Mouse (Mus musculus): ENCODE data around the gene Bdnf. TPM values are rescaled to one million over a fixed set of nuclear protein-coding genes. Genes with fewer than 3 reads are reported as not detected.

Gene Bdnf
- total RNA-seq, 2 experiments from 2014 or later = 29.6 to 31.2 TPM

DNA sequence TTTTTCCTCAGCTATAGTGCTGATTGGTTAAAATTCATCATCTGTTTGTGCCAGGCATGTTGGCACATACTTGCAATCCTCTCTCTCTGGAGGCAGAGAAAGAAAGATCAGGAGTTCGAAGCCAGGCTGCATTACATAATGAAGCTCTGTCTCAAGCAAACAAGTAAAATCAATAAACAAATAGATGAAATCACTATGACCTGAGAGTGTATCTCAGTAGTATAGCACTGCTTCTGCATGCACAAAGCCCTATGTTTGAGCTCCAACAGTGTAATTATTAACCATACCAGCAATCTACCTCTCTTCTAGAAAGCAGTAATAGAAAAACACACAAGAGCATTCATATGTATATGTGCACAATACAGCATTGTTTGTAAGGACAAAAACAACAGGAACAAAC is 76.0 kb downstream of the Bdnf start:
- DNase-seq (ENCODE audit: low spot score in 2 of 2) = no peak
- no peak for TF ChIP-seq CTCF (conservative IDR thresholded peaks at IDR 0.05)
- Histone ChIP-seq H3K27ac (no peak overlapping the region), H3K4me3 (no peak overlapping the region)

DNA sequence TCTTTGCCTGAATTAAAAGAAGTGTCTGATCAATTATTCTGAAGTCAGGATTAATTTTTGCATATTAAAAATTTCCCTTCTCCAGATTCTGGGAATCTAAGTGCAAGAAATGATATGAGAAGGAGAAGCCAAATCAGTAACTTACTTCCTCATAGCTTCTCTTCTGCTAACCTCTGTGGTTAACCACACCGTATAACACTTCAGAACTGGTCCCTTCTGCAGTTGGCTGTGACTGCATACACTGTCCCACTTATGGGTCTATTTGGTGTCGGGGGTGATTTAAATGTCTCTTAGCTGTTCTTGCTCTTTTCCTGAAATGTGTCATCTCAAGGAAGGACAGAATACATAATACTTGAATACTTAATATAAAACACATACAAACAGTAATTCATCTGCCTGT is 81.8 kb downstream of the Bdnf start:
- Histone ChIP-seq H3K4me3 (no peak overlapping the region), H3K27ac (peak overlapping the region; percentile 82)
- no peak for DNase-seq (ENCODE audit: low spot score in 2 of 2)
- no peak for TF ChIP-seq CTCF (conservative IDR thresholded peaks at IDR 0.05)

DNA sequence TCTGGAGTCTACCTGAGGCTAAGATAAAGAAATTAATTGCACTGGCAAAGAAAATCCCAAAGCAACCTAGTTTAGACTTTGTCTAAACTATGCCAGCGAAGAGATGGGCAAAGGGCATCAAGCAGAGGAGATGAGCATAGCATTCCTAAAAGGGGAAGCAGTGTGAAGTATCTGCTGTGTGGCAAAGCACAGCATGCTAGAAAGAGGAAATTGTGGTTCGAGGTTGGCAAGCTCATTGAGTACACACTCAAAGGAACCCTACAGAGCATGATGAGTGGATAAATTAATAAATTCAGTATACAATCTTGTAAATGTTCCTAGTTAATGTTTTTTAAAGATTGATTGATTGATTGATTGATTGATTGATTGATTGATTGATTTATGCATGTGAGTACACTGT is 92.3 kb downstream of the Bdnf start:
- Histone ChIP-seq H3K27ac (no peak overlapping the region), H3K4me3 (no peak overlapping the region)
- DNase-seq (ENCODE audit: low spot score in 2 of 2) = no peak
- TF ChIP-seq CTCF (conservative IDR thresholded peaks at IDR 0.05) = no peak

DNA sequence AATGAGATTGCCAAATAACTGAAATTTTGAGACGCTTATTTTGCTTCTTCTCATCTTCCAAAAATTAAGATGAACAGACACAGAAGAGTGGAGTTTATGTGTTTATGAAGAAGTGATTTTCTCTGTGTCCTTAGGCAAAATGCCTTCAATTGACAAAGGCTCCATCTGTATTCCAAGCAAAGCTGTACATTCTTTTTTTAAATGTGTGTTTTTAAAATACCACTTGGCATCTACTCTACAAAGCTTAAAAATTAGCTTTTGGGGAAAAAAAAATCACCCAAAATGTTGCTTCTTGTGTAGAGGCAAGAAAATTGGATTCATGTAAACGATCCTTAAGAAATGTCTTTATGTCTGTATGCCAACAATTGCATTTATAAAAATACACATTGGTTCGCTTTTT is 94.3 kb downstream of the Bdnf start:
- DNase-seq (ENCODE audit: low spot score in 2 of 2) = peak in 1 of 2 experiments; percentile 21
- TF ChIP-seq CTCF (conservative IDR thresholded peaks at IDR 0.05) = no peak
- peak overlapping the region; percentile 43 for H3K27ac ChIP-seq
- H3K4me3 ChIP-seq = no peak overlapping the region

DNA sequence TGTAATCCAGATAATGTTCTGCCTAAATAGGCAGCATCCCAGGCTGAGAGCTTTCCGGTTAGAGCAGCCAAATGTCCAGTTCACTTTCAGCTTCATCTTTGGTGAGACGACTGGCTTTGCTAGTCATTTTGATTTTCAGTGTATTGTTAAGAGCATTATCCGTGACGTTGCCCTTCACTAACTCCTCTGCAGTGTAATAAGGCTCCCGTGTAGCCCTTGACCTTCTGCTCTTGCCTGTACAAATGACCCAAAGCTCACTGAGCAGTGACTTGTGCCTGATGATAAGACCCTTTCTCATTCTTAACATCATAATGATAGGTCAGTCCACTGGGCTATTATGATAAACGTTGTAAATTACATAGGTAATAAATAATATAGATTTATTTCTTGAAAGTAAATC is 101.9 kb downstream of the Bdnf start:
- H3K27ac ChIP-seq = no peak overlapping the region
- TF ChIP-seq CTCF (conservative IDR thresholded peaks at IDR 0.05) = no peak
- DNase-seq (ENCODE audit: low spot score in 2 of 2) = no peak
- no peak overlapping the region for H3K4me3 ChIP-seq

Other genes with a start within 250 kb of the Bdnf start
- 100 to 1,000 TPM; 124 to 126 TPM for gene Lin7c, start 216.2 kb downstream of the Bdnf start, total RNA-seq (2021)
- 10 to 100 TPM; 28.4 to 29.6 TPM for gene Lgr4, start 242.9 kb downstream of the Bdnf start, total RNA-seq (2021)